Mouse (Mus musculus) mouse trophoblast stem cell (cell line): Measurements from ENCODE around the gene Tifa.

Experiments
- in situ Hi-C, 2 experiments: fragments of 300-500 bp; cut with MseI, MboI; formaldehyde crosslinking; loops; 2 replicates in 1 of 2; 3 replicates in 1 of 2; pipeline ENCODE4 v1.15.1; 2025

Gene Tifa

GRCm38 (mm10) chr3:127862479-127862878 lies 72.9 kb downstream of the Tifa start:
- in situ Hi-C loops: no loop called here

GRCm38 (mm10) chr3:127863571-127863970 lies 74.0 kb downstream of the Tifa start:
- in situ Hi-C loops: no loop called here

GRCm38 (mm10) chr3:127864242-127864641 lies 74.6 kb downstream of the Tifa start:
- in situ Hi-C loops: no loop called here

GRCm38 (mm10) chr3:127868046-127868758 lies 78.6 kb downstream of the Tifa start:
- in situ Hi-C loops: no loop called here

- in situ Hi-C loops: no loop called here
Measured at GRCm38 (mm10) chr3:127868880-127869279, 79.3 kb downstream of the Tifa start.

GRCm38 (mm10) chr3:127871575-127871974 lies 82.0 kb downstream of the Tifa start:
- in situ Hi-C loops: no loop called here

- in situ Hi-C loops: no loop called here
Measured at GRCm38 (mm10) chr3:127874254-127874883, 84.8 kb downstream of the Tifa start.

GRCm38 (mm10) chr3:127875059-127875458 lies 85.5 kb downstream of the Tifa start:
- in situ Hi-C loops: no loop called here

GRCm38 (mm10) chr3:127875509-127875908 lies 85.9 kb downstream of the Tifa start:
- in situ Hi-C loops: no loop called here

- in situ Hi-C loops: no loop called here
Measured at GRCm38 (mm10) chr3:127879968-127880367, 90.4 kb downstream of the Tifa start.

GRCm38 (mm10) chr3:127881684-127882083 lies 92.1 kb downstream of the Tifa start:
- in situ Hi-C loops: no loop called here
